In the genomic region with DNA sequence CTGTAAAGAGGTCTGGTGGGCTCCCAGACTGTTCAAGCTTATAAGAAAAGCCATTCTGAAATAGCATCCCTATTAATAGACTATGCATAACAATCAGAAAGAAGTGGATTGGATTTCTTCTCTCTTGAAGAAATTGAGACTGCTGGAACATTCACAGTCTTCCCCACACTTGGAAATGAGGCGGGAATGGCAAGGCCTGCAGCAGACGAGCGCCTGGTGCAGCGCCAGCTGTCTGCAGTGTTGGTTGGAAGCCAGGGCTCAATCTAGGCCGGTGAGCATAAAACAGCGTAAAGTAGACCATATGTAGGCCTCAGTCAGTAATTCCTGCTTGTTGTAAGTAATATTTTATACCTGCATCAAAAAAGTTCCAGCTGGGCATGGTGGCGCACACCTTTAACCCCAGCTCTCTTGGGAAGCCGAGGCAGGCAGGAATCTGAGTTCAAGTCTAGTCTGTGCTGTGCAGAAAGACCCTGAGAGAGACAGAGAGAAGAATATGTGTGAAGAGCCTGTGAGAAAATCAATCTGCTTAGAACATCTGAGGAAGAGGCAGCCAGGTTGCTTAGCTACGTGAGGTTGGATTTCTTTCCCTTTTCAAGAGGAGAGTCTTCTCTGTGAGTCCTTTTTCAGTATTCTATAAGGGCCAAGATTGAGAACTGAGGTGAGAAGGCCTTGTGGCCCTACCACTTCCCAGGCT, we compare ENCODE assay signal across 10 mouse cellular contexts. TPM values are rescaled to one million over a fixed set of nuclear protein-coding genes. Genes with fewer than 3 reads are reported as not detected.
A peak's percentile ranks its signal among the peaks of the same experiment; 100 is the strongest.
DNase-seq lines count a peak whose midpoint lies in the region; ATAC-seq lines count a peak whose summit lies in the region.
"Had no signal": no experiment of that assay in that cellular context is flagged by ENCODE, and none has a peak within 500 bp of the region (broad histone marks: within the 10 kb centered on the region; RNA-seq: fewer than 3 reads in every experiment).

No protein-coding gene starts in this region.

- H3K4me1 ChIP-seq in midbrain, embryonic 14.5 days (ENCODE audit: control insufficient read depth, insufficient read depth, low read length), result no peaks in the 10 kb centered on the region
- H3K4me1 ChIP-seq in midbrain, embryonic 11.5 days (ENCODE audit: control insufficient read depth, insufficient read depth, low read length), result no peaks in the 10 kb centered on the region

- 91% methylated on average over 9 of the region's 9 CpGs for WGBS in midbrain, embryonic 14.5 days
- WGBS in midbrain, embryonic 11.5 days, result 93% methylated on average over 9 of the region's 9 CpGs

- no peak overlapping the region for H3K4me2 ChIP-seq in midbrain, embryonic 14.5 days (ENCODE audit: low read length)
- H3K4me2 ChIP-seq in midbrain, embryonic 11.5 days, result no peak overlapping the region

- H3K9ac ChIP-seq in midbrain, embryonic 14.5 days (replicated peaks; ENCODE audit: low read length), result no peak overlapping the region
- H3K9ac ChIP-seq in midbrain, embryonic 11.5 days (ENCODE audit: low read length), result no peak overlapping the region

- no peaks in the 10 kb centered on the region for H3K9me3 ChIP-seq in midbrain, embryonic 14.5 days (ENCODE audit: control insufficient read depth, low read length)
- H3K9me3 ChIP-seq in midbrain, embryonic 11.5 days (ENCODE audit: control insufficient read depth, low read length), result no peaks in the 10 kb centered on the region

- no peak overlapping the region for H3K27ac ChIP-seq in midbrain, embryonic 14.5 days (replicated peaks; ENCODE audit: low read depth, low read length)
- no peak overlapping the region for H3K27ac ChIP-seq in midbrain, embryonic 11.5 days (ENCODE audit: low read depth, low read length)
- H3K27ac ChIP-seq: kidney, postnatal 0 days had no signal

- no peaks in the 10 kb centered on the region for H3K27me3 ChIP-seq in midbrain, embryonic 14.5 days (ENCODE audit: control insufficient read depth, insufficient read depth, low read length)
- no peaks in the 10 kb centered on the region for H3K27me3 ChIP-seq in midbrain, embryonic 11.5 days (ENCODE audit: control insufficient read depth, insufficient read depth, low read length)

- H3K36me3 ChIP-seq in midbrain, embryonic 14.5 days (ENCODE audit: control insufficient read depth, insufficient read depth, low read length), result peaks cover 5% of the 10 kb centered on the region; the same call in 1 of the 2 replicates
- peaks cover 3% of the 10 kb centered on the region for H3K36me3 ChIP-seq in midbrain, embryonic 11.5 days (ENCODE audit: control insufficient read depth, insufficient read depth, low read length)

- peak; percentile 62 for DNase-seq in adrenal gland, postnatal 10 days
- no peak for DNase-seq in adrenal gland, postnatal 4 days (ENCODE audit: low spot score in 2 of 2)
- peak; percentile 13 for DNase-seq in midbrain, embryonic 14.5 days
- no peak for DNase-seq in midbrain, embryonic 11.5 days (ENCODE audit: low spot score, missing footprints)
- peak; percentile 39 to 60 for DNase-seq in layer of hippocampus, postnatal 14 days (ENCODE audit: low spot score in 2 of 2)
- peak; percentile 73 to 82 for DNase-seq in right cerebral cortex, postnatal 36 days (ENCODE audit: low spot score in 2 of 2)
- DNase-seq in MN1 (ENCODE audit: low spot score), result no peak
- DNase-seq in urinary bladder, adult 18-20 months (ENCODE audit: low spot score in 2 of 2), result no peak

- no peak overlapping the region for H3K4me3 ChIP-seq in midbrain, embryonic 14.5 days (replicated peaks; ENCODE audit: low read depth, low read length)
- H3K4me3 ChIP-seq in midbrain, embryonic 11.5 days (ENCODE audit: low read depth, low read length), result no peak overlapping the region
- H3K4me3 ChIP-seq: erythroblast, embryonic 14.5 days had no signal

- ATAC-seq in midbrain, embryonic 14.5 days (ENCODE audit: low FRiP score, low TSS enrichment), result no peak
- no peak for ATAC-seq in midbrain, embryonic 11.5 days (ENCODE audit: low FRiP score)

RNA-seq across cellular contexts. Expression of a gene that starts 8.5 kb away (rescaled TPM):
- total RNA-seq in adrenal gland, postnatal 10 days (2021), result 100 to 1,000 TPM; 145 to 159 TPM
- 100 to 1,000 TPM; 131 to 133 TPM for total RNA-seq in adrenal gland, postnatal 4 days (2021)
- polyA plus RNA-seq in midbrain, embryonic 14.5 days (2014; fragmentation: Nextera tagmentation; extraction: Ambion mirVana), result 102 and 107 TPM in 2 replicates
- polyA plus RNA-seq in midbrain, embryonic 11.5 days (2014; fragmentation: Nextera tagmentation; extraction: Ambion mirVana), result 111 and 120 TPM in 2 replicates
- 10 to 100 TPM; 62.4 to 75.0 TPM for total RNA-seq in layer of hippocampus, postnatal 14 days (2021)

RNA-seq across cellular contexts. Expression of a gene that starts 9.0 kb away (rescaled TPM):
- total RNA-seq in adrenal gland, postnatal 10 days (2021), result 10 to 100 TPM; 17.0 to 18.3 TPM
- 10 to 100 TPM; 19.1 to 19.8 TPM for total RNA-seq in adrenal gland, postnatal 4 days (2021)
- 4.1 and 5.2 TPM in 2 replicates for polyA plus RNA-seq in midbrain, embryonic 14.5 days (2014; fragmentation: Nextera tagmentation; extraction: Ambion mirVana)
- 8.1 and 8.9 TPM in 2 replicates for polyA plus RNA-seq in midbrain, embryonic 11.5 days (2014; fragmentation: Nextera tagmentation; extraction: Ambion mirVana)
- 1 to 10 TPM; 5.2 to 6.1 TPM for total RNA-seq in layer of hippocampus, postnatal 14 days (2021)

Comparison
In these comparisons a context has a peak if more than half of its experiments do, and no peak if none do; other contexts are left out.
1. DNase-seq: peak in adrenal gland, postnatal 10 days (single experiment), midbrain, embryonic 14.5 days (single experiment), layer of hippocampus, postnatal 14 days (2 of 2) and right cerebral cortex, postnatal 36 days (2 of 2); none in adrenal gland, postnatal 4 days (0 of 2), midbrain, embryonic 11.5 days (single experiment), MN1 (single experiment) and urinary bladder, adult 18-20 months (0 of 2).